Mouse (Mus musculus) small intestine, adult 2 months (tissue): ENCODE measurements around the gene Gnas.

Experiments used
- CTCF ChIP-seq: fragments of 200-500 bp; IDR thresholded peaks from 2 replicates; pipeline ENCODE4 v1.5.1; 2012; ENCODE audit warnings: low read depth, mild to moderate bottlenecking, control low read depth, inconsistent platforms, low read length, moderate library complexity, mixed read lengths; ENCODE audit not compliant: insufficient replicate concordance, insufficient read length; ENCODE audit errors: extremely low read depth
- POLR2A ChIP-seq: fragments of 200-500 bp; IDR thresholded peaks from 2 replicates; pipeline ENCODE4 v1.6.1; 2012; ENCODE audit warnings: low read depth, mild to moderate bottlenecking, control low read depth, inconsistent platforms, low read length, moderate library complexity

- TF ChIP-seq POLR2A (no peak), CTCF (no peak)
These were observed 19.9 kb upstream of the Gnas start for GRCm38 (mm10) chr2:174264248-174264647.
